Mouse (Mus musculus) layer of hippocampus, postnatal 36 days (tissue): ENCODE results near the gene Id3. TPM values are rescaled to one million over a fixed set of nuclear protein-coding genes. Genes with fewer than 3 reads are reported as not detected.

Source experiments
- DNase-seq, 2 experiments: peaks; one replicate each; pipeline ENCODE4 v3.0.0; 2022
- total RNA-seq, 2 experiments: library from RNA; stranded (reverse); gene quantifications; 2 replicates each; pipeline ENCODE4 v1.2.3; 2021

The Id3 gene
- total RNA-seq, 2 experiments from 2014 or later: 35.4 to 42.4 TPM

DNA sequence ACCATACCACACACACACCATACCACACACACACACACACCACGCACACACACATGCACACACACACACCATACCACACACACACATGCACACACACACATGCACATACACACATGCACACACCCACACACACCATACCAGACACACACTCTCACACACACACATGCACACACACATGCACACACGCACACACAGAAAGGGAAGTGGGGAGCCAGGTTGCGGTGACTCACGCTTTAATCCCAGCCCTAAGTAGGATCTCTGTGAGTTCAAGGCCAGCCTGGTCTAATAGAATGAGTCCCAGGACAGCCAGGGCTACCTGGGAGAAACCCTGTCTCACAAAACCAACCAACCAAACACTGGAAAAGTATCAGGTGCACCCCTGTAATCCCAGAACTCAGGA is 18.7 kb upstream of the Id3 start:
- no peak for DNase-seq

DNA sequence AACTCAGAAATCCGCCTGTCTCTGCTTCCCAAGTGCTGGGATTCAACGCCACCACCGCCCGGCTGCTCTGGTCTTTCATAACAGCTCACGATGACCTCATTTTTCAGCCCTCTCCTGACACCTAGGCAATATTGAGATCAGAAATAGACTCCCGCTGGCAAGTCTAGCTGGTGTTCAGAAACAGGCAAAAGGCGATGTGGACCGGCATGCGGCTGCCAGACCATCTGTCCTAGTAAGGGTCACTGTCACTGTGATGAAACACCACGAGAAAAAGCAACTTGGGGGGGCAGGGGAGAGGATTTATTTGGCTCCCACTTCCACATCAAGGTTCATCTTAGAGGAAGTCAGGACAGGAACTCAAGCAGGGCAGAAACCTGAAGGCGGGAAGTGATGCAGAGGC is 17.8 kb upstream of the Id3 start:
- DNase-seq: no peak

DNA sequence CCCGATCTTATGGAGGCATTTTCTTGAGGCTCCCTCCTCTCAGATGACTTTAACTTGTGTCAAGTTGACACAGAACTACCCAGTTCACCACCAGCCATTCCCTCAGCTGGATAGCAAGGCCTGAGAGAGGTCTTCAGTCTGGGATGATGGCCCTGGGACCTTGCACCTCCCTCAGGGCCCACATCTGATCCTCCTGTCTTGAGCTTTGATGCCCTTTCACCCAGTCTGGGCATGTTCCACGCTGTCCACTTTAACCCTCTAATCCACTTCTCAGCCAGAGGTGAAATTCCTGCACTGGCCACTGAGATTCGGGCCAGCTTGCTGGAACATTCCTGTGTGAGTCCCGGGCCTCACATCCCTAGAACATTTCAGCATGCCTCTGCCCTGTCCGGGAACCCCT is 17.3 kb upstream of the Id3 start:
- DNase-seq: no peak

DNA sequence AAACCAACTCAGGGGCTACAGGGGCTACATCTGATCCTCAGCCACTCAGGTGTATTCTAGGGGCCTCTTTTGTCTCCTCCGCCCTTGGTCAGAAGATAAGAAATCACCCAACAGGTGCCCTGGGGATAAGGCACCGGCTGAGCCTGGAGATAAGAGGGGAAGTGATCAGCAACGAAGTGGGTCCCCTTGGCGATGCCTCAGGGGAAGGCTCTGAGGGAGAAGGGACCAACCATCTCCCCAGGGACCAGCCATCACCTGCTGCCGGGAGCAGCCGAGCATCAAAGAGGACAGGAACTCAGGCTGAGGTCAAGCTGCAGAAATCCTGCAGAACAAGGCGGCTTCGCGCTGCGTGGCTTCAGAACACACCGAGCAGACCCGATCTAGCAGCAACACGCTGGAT is 15.6 kb upstream of the Id3 start:
- DNase-seq: no peak

DNA sequence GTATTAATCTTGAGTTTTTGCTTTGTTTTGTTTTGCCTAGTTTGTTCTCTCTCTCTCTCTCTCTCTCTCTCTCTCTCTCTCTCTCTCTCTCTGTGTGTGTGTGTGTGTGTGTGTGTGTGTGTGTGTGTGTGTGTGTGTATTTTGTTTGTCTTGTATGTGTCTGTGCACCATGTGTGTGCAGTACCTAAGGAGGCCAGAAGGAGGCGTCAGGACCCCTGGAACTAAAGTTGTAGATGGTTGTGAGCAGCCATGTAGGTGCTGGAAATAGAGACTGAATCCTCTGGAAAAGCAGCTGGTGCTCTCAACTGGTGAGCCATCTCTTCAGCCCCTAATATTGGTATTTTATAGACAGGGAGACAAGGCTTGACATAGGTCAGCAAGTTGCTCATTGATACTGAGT is 13.5 kb upstream of the Id3 start:
- no peak for DNase-seq

DNA sequence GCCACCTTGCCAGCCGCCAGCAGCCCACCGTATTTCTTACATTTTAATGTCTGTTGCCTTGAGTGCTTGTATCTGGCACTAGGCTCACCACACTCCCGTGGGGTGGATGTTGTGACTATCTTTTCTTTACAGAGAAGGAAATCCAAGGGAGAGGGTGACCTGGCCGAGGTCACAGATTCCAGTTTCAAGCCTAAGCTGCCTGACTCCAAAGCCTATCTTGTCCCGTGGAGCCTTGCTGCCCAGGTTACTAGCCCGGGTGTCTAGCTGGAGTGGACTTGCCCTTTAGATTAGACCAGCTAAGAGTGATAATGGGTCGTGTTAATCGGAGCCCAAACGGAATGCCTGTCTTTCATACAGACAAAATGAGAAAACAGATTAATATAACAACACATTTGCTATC is 9.5 kb upstream of the Id3 start:
- no peak for DNase-seq

DNA sequence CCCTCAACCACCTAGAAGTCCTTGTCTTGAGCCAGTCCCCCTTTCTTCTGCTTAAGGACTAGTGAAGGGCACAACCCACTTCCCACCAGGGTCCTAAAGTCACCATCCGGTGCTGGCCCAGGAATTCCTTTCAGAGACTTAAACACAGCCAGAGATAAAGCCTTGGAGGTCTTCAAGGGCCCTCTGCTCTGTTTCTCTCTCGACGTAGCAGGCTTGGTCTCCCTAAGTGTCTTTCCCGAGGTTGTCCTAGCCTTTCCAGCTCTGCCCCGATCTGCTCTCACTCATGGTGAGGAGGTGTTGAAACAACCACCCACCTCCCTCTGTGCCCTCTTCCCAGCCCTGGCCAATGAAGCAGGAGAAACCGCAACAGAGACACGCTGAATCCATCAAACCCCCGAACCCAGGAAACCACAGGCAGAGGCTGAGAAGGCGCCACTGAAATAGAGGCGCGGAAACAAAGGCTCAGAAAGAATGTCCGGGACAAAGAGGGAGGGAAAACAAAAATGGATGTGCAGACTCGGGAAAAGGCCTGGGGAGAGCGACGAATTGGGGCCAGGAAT is 8.8 kb upstream of the Id3 start:
- DNase-seq: no peak

DNA sequence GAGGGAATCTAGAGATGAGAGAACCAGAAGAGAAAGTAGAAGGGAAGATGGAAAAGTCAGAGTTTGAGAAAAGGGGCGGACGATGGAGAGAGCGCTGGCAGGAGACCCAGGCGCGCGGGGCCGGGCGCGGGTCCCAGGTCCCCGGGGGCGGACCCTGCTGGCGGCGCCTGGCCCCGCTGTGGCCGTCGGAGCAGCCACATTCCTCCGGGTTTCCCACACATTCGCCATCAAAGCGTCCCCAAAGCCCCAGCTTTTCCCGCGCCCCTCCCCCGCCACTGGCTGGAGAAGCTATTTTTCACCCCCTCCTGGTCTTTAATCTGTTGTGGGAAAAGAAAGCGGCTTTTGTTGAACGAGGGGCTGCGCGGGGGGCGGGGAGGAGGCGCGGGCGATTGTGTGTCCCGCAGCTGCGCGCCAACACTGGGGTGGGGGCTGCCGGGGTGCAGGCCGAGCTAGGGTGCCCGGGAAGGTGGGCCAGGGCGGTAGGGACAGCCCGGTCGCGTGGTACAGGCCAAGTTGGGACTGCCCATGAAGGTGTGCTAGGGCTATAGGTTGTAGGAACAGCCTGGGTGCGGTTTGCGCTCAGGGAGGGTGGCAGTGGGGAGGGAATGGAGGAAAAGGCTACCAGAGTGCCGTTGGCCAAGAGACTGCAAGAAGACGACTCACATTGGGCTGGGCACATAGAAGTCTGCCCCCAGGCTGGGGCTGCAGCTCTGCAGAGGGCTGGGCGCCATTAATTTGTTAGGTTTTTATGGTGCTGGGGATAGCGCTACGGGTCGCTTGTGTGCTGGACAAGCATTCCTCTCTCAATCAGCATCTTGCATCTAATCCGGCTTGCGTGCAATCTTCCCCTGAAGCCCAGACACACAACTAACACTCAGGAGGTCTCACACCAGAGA is 8.1 kb upstream of the Id3 start:
- DNase-seq: peak; percentile 57 to 62

DNA sequence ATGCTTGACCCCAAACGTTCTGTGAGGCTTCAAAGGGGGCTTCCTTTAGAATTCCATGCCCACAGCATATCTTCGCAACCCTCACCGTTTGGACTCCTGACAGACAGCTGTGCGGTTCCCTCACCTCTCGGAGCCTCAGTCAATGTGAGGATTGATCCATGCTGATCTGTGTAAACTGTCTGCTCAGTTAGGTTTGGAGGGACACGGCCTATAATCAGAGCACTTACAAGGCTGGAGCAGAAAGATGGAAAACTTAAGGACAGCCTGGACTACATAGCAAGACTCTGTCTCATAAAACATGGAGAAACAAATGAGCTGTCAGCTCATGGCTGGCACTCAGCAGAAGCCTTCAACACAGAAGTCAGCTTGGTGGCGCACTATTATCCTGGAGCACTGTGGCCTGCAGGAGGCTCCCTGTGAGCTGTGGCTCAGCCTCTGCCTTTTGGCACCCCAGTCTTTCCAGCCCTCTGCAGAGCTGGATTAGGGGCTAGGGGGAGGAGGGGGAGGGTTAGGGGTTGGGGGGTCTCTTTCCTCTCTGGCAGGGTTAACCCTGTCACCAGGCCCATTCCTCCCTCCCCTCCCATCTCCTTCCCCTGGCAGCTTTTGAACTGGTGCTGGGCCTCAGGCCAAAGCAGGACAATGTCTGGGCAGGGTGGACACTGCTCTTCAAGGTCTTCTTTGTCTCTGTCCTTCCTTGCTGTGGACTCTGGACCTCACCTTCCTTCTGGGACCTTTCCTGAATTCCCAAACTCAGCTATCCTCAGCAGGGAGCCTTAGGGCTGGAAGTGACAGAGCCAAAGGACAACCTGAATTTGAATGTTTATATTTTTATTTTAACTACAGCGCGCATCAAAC is 7.2 kb upstream of the Id3 start:
- DNase-seq: no peak

DNA sequence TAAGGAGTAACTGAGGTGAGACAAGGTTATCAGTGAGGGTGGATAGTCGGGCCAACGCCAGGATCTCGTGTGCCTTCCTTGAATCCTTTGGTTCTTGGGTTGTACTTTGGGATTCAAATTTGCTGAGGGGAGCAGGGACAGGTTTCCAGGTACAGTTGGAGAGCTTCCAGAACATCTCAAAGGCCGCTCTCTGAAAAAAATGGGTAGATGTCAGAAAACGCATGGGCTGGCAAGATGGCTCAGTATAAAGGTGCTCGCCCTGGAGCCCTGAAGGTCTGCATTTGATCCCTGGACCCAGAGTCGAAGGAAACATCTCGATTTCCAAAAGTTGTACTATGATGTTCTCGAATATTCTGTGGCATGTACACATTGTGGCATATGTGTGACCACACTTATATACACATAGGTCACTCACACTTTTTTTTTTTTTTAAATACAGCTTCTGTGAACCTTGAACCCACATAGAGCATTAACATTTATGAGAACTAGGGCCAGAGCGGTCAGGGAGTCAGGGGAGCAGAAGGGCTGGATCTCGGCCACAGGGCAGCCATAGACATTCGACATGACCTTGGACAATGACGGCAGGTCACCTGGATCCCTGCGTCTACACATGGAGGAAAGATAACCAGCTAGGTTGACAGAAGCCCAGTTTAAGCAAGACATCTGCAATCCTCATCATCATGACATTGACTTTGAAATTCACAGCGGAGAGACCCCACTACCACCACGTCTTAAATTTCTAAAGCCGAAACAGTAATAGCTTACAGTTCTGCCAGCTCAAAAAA is 3.8 kb upstream of the Id3 start:
- DNase-seq: no peak

DNA sequence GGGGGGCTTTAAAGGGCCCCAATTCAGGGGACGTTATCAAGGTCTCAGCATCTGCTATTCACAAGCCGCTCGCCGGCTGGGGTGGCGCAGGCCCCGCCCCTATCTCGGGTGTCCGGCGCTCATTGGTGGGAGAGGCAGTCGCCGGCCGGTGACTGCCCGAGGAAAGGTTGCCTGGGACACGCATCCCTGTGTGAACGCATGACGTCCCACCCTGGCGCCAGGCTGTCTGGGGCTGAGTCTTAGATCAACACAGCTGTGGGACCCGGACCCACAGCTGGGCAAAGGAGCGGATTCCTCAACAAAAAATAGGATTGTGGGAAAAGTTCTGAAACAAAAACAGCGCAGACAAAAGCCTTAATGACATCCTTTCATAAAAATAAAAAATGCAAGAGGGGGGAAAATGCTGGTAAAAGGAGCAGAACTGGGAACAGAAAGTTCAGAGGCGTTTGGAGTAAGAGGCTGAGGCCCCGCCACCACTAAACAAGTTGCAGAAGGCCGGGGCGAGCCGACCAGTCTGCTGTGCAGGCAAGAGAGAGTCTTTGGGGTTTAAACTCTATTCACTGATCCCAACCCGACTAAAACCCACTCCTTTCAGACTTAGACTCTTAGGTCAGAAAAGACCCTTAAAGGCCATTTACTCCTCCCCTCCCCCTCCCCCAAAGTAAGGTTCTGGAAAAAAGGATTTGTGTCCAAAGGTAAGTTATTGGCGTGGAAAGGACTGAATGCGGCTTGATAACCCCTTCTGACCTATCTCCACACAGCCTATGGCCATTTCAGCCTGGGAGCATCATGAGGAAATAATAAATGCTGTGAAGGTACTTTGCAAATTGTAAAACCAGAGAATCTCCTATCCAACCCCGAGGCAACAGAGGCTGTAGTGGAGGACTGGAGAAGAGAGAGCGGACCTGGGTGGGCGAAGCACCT is 2.7 kb upstream of the Id3 start:
- peak; percentile 72 to 76 for DNase-seq

DNA sequence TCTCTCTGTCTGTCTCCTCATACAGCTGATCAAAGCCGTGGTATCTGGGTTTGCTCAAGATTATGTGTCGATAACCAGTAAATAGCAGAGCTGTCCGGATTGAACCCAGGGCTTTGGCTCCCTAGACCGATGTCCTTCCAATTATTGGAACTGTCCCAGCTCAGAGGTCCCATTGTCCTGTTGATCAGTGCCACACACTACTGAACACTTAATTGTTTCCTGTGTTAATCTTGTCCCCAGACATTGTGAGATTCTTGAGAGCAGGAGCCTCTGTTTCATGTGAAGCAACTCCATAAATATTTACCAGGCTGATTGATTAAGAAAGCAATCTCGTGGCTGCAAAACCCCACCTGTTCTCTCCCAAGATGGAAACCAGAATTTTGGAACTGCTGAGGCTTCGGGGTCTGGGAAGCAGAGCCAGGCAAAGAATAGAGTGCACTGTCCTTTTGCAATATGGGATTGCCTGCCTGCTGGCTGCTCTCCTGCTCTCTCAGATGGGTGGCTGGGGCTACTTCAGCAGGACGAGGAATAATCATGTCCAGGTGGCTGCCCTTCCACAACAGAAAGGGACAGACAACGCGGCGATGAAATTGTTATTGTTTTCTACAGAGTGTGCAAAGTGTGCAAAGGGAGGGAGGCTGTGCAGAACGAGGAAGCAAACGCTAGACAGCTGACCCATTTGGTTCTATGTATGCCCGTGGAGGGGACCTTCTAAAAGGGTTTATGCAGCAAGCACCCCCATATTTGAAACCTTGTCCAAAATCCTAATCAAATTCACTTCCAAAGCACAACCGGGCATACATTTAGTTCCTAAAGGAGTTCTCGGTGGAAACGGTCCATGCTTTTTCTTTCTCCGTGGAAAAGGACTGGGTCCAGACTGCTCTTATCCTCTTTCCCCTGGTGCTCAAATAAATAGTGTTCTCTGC is 767 bp upstream of the Id3 start:
- DNase-seq: no peak

DNA sequence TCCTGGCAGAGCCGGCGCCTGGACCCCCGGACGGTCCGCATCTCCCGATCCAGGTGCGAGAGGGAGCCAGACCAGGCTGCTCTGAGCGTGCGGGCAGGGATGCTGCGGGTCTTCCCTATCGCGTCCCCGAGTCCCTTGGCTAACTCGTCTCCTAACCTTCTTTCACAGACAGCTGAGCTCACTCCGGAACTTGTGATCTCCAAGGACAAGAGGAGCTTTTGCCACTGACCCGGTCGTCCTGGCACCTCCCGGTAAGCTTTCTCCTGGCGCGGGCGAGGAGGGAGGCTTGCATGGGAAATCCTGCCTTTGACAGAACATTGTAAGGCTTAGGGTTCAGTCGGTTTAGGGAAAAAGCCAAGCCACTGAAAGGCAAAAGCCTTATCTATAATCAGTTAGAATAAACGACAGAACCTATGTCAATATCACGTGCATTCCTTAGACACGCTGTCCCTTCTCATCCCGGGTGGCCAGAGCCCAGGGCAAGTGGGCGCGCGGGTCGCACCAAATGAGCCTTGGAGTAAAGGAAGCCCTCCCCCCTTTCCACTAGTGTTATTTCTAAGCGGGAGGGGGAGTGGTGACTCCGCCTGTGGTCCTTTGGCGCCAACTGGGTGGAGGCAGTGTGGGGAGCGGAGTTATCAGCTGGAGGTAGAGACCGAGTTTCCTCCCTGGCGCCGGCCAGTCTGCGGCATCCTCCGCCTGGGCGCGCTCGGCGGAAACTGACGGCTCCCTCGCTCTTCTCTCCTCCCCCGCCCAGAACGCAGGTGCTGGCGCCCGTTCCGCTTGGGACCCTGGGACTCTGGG is 1.0 kb downstream of the Id3 start:
- DNase-seq: peak in 1 of 2 experiments; percentile 21

DNA sequence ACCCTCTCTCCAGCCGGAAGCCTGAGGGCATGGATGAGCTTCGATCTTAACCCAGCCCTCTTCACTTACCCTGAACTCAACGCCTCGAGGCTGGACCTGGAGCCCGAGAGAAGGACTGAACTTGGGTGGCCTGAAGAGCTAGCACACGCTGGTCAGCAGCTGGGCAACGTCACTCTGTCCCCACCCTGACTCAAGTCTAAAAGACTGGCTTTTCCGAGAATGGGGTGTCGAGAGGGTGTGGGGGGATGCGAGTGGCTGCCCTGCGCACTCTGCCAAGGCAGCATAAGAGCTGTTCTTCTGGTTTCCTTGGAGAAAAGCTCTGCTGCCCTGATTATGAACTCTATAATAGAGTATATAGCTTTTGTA is 1.6 kb downstream of the Id3 start:
- no peak for DNase-seq

DNA sequence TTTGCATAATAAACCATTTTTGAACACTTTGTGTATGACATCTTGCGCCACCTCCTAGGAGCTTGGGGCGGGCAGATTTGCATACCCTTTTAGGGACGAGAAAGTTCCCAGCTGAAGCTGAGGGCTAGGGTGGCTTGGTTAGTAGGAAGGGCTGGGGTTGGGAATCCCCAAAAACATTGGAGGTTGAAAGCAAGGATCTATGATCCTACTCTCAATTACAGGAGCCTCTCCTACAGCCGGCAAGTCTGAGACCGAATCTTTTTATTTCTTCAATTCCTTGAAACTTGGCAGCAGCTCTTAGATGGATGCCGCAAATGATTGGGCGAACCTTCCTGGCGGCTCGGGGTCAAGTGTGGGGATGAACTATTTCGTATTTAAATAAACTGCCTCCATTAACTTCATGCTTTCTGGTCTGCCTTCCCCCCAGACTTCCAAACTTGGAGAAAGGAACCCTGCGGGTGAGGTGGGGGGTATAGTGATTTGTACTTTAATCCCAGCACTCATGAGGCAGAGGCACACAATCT is 2.1 kb downstream of the Id3 start:
- DNase-seq: no peak

DNA sequence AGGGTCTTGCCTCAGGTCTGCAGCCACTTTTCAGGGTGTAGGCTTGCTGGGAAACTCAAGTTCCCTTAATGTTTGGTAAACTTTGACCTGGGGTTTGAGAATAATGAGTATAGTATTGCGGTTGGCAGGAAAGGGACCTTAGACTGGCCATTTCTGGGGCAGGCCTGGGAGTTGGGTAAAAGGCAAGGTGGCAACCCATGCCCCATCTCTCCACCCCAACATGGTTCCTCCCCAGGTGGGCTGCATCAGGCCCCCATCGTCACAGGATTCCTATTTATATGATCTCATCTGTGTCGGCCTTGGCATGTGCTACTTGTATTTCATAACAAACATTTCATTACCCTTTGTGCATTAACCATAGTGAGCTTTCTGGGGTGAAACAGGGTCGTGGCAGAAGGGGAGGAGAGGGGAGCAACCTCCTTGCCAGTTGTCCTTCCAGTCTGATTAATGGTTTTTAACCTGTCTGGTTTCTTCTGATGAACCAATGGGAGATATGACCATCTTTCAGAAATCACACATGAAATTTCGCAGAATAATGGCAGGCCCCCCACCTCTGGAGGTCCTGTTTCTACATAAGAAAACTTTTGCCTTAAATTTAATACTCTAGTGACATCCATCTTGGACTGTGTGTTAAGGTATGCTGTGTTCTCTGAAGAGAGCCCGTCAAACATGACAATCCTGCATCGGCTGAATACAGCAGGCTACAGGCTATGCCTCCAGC is 2.9 kb downstream of the Id3 start:
- no peak for DNase-seq

DNA sequence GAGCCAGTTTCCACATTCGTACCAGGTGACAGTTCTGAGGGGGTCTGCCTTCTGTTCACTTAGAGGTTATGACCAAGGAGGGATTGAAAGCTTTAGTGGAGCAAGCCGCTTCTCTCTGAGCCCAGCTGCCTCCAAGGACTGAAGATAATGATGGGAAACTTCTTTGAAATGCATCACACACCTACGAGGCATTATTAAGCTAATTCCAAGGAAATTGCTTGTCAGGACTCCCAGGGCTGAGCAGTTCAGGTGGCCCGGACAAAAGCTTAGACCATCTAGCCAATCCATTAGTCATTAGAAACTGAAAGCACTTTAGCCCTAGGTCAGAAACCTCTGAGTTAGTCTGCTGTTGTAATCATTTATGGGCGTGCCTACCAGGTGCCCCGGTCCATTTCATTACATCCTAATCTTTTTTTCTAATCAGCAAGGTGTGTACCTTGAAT is 3.4 kb downstream of the Id3 start:
- no peak for DNase-seq

DNA sequence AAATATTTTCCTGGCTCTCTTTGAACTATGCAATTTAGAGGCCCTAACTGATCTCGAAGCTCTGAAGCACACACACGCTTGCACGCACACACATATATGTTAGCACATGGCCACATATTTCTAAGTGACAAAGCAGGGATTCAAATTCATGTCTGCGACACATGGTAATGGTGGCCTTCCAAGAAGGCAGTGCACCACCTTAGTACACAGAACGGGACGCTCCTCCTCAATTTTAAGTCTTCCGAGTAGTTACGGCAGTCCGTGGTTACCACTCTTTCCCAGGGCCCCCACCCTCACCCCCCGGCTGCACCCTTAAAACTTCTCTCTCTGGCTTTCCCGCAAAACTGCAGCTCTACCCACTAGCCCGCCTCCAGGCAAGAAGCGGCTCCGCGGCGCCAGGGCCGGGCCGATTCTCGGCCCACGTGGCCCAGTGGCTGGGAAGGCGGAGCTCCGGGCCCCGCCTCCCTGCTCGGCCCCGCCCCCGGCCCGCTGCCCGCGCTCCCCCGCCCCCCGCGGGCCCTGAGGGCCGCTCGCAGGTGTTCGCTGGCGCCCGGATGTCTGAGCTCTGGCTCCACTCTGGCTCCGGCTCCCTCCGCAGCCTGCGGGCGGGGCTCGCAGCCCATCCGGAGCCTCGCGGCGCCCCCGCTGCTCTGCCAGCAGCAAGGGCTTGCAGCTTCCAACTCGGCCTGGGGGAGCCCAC is 4.3 kb downstream of the Id3 start:
- peak; percentile 62 to 67 for DNase-seq
